Mouse (Mus musculus) bone marrow macrophage, adult 2 months (primary cell): ENCODE results near the gene Slc15a4.

ENCODE experiments used
- CTCF ChIP-seq: IDR thresholded peaks from 2 replicates; pipeline ENCODE4 v1.5.1; 2012; ENCODE audit warnings: low read depth, mild to moderate bottlenecking, low read length, moderate library complexity
- POLR2A ChIP-seq: IDR thresholded peaks from 2 replicates; pipeline ENCODE4 v1.6.1; 2012; ENCODE audit warnings: mild to moderate bottlenecking, low read depth, low read length, borderline replicate concordance

DNA sequence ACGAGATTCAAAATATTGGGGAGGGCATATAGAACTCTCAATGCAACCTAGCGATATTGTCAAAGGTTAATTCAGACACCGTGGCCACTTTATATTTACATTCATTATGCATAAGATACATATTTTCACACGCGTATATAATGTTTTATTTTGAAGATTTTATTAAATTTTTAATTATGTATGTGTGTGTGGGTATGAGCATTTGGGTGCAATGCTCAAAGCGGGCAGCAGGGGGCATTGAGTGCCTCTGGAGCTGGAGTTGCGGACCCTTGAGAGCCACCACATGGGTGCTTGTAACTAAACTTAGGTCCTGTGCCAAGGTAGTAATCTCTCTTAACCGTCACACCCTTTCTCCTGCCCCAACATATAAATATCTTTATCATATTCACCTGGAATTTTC lies 41.2 kb upstream of the Slc15a4 start:
- TF ChIP-seq CTCF (no peak), POLR2A (no peak)
